Mouse (Mus musculus) heart, adult 2 months (tissue): ENCODE results near the gene Igsf21.

Experiments
- CTCF ChIP-seq: fragments of 200-600 bp; IDR thresholded peaks from 2 replicates; pipeline ENCODE4 v1.8.1; 2022; ENCODE audit warnings: antibody characterized with exemption, mild to moderate bottlenecking, moderate library complexity
- EP300 ChIP-seq: fragments of 200-500 bp; IDR thresholded peaks from 2 replicates; pipeline ENCODE4 v1.6.1; 2011; ENCODE audit warnings: low read depth, low read length, control low read depth; ENCODE audit not compliant: insufficient read depth
- POLR2A ChIP-seq: fragments of 200-500 bp; IDR thresholded peaks from 2 replicates; pipeline ENCODE4 v1.6.1; 2011; ENCODE audit warnings: mild to moderate bottlenecking, low read depth, low read length, control low read depth; ENCODE audit not compliant: insufficient read depth

DNA sequence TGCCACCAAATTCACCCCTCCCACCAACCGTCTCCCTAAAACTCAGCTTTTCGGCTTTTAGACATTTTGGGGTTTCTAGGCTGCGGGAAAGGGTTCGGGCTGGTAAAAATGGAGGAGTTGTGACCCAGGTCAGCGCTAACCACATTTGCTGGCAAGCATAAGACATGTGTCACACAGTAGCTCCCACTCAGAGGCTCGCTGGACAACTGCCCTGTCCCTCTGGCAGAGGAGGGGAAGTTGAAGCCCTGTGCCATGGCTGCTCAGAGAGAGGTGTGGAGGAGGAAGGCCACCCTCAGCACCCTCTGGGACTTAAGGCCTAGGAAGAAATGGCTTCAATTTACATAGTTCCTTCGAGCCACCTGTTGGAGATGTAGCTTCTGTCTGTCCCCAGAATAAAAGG lies 120.8 kb downstream of the Igsf21 start:
- no peak for TF ChIP-seq POLR2A
- no peak for TF ChIP-seq CTCF
- no peak for TF ChIP-seq EP300
